Mouse (Mus musculus): Measurements from ENCODE around the gene Mrps34. TPM values are rescaled to one million over a fixed set of nuclear protein-coding genes. Genes with fewer than 3 reads are reported as not detected.

Gene Mrps34
- total RNA-seq (2021) = 147 and 189 TPM in 2 replicates
- long read RNA-seq, transcript Mrps34-201 (3 exons, 918 nt) = major isoform, 100 of 121 reads
- long read RNA-seq, transcript Mrps34-202 (2 exons, 899 nt) = minor isoform, 7 of 121 reads
- long read RNA-seq, partial matches to known transcripts = 1 of 121 reads
- long read RNA-seq, other reads (novel, unspliced or antisense) = 12 of 121 reads

DNA sequence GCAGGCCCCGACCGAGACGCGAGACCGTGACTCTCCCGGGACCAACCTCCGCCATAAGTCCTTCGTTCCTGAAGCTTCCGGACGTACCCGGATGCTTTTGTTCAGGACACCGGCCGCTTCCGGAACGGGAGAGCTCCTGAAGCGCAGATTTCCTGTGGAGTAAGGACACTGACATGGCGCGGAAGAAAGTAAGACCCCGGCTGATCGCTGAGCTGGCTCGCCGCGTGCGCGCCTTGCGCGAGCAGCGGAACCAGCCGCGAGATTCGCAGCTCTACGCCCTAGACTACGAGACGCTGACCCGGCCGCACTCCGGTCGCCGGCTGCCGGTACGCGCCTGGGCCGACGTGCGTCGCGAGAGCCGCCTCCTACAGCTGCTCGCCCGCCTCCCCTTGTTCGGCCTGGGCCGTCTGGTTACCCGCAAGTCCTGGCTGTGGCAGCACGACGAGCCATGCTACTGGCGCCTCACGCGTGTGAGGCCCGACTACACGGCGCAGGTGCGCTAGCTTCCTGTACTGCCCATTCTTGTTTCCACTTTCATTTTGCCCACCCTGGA is at the start of gene Mrps34, which contains the start of gene Eme2:
Gene Mrps34 (plus strand): TSS at position 122 of the 553 bp plus-strand sequence.
Gene Eme2 (minus strand): TSS at position 93 of the 553 bp plus-strand sequence.
- DNase-seq = peak; percentile 80

DNA sequence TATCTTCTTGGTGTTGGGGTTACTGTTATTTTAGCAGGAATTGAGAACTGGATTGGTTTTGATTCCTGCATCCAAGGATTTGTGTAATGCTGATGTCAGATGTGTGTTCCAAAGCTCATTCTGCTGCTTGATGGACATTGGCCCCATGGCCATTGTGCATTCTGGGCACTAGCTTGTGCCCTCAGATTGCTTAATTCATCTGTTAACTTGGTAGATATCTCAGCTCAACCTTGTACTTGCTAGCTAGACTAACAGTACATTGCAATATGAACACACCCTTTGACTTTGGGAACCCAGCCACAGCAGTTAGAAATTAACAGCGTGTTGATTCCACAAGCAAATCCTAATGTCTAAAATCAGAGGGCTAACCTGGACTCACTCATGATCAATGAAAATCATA is 47.5 kb upstream of the Mrps34 start:
- no peak for DNase-seq

DNA sequence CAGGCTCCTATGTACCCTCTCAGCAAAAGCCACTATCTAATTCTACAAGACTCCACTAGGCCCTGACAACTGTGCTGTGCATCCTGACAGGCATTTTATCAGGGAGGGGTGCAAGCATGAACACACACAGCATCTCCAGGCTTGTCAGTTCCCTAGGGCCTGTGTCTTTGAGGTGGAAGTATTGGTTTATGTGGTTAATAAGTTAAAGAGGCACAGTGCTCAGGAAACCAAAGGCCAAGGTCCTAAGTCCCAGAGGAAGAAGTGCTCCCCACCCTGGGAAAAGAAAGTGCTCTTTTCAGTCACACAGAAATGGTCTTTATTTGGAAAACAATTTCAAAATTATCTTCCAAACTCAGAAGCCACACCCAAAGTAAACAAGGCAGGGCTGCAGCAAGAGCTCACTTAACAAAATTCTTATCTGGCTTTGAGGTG is 46.3 kb upstream of the Mrps34 start:
- DNase-seq = no peak

DNA sequence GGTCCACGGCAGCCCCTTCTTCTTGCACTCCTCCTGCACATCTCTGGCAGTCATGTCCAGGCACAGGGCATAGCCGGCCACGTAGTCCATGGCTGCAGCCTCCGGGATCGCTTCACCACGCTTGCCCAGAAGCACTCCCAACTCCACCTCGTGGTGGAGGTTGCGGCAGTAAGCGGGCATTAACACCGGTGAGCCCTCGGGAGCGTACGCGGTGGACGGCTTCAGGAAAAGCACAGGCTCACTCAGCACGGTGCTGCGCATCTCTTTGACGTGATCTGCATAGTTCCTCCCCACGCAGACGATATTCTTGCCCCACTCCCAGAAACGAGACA is 45.2 kb upstream of the Mrps34 start:
- DNase-seq = no peak

DNA sequence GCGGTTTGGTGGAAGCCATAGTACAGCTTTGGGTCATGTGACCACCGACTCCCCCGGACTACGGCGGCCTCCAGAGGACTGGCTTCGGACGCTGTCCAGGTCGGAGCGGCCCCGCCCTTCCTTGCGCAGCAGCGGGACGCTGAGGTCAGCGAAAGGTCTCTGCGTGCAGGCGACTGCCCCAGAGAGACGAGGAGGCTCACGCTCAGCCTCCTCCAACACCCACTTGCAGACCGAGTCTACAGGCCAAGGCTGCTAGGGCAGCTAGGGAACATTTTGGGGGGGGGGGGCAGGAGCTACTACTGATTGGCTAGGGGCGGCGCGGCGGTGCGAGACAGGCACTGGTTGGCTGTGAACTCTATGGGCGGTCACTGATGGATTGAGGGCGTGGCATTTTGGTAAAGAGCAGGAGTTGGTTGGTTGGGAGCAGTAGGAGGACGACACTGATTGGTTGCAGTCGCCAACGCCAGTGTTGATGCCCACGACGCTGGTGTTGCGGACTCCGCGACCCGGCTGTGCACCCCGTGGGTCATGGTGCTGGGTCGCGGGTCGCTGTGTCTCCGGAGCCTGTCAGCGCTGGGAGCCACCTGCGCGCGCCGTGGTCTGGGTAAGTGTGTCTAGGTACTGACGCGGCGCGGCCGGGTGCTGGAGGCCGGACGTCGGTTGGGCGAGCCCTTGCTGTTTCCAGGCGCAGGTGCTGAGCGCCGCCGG is 44.7 kb upstream of the Mrps34 start, which contains the start of gene Fahd1:
Gene Fahd1 (minus strand): TSS at position 300 of the 708 bp plus-strand sequence.
- peak; percentile 91 for DNase-seq

DNA sequence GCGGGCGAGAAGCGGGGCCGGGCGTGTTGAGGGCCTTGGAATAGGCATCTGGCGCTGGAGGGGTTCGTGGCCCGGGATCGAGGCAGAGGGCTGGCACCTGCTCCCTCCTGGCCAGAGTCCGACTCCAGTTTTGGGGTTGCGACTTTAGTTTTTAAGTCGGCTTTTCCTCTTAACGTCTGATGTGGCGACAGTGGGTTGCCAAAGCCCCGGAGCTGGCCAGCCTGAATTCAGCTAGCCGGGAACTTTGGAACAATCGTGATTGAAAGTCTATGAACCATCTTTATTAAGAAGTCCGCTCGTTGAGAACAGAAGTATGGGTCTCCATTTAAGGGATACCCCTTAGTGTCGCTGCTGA is 44.2 kb upstream of the Mrps34 start:
- no peak for DNase-seq

DNA sequence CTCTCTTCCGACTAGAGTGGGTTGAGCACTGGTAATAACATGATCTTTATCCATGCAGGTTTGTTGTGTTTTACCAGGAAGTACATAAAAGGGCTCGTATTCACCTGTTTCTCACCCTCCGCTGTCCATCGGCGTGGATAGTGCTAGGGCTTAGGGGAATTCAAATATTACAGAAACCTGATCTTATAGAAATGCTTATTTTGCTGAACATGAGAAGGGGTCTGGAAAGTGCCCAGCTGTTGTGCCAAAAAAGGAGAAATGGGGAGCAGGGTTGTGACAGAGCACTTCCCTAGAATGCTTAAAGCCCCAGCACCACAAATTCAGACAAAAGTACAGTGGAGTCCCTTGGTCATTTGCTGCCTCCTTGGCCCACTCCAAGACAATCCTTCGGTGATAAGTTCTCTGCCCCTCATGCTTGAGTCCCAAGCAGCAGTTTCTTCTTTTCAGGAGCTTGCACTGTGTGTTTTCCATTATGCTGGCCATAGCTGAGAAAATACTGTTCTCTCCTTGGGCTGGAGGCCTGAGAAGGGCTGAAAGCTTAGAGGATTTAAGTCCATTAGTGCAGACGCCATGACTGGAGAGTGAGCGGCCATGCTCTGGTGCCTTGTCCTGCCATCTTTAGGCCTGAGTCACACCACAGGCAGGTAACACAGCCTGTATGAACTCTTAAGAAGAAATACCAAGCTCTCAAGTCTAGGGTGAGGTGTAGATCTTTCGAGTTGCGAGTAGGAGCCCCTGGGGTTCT is 43.4 kb upstream of the Mrps34 start:
- no peak for DNase-seq

DNA sequence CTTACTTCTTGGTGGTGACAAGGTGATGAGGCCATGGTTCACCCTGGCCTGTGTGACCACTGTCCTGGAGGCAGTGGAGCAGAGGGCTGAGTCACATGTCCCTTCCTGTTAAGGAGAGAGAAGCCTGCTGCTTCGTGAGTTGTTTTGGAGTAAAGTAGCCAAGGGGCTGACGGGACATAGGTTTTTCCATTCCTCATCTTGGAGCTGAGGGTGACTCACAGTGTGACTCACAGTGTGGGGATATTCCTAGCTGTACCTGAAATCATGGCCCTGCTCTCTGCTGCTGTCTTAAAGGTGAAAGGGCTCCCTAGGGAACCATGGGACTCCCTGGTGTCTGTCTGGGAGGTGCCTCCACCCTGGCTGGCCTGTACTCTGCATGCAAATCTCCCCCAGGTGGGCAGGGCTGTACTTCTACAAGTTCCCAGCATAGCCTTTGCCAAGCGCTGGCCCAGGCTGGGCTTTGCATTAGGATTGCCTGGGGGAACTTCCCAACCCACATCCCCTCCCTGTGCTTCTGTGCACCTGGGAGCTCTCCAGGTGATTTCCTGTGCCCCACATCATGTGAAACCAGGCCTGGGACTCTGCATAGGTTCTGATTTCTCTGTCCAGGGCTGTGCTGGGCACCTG is 39.0 kb upstream of the Mrps34 start:
- no peak for DNase-seq

DNA sequence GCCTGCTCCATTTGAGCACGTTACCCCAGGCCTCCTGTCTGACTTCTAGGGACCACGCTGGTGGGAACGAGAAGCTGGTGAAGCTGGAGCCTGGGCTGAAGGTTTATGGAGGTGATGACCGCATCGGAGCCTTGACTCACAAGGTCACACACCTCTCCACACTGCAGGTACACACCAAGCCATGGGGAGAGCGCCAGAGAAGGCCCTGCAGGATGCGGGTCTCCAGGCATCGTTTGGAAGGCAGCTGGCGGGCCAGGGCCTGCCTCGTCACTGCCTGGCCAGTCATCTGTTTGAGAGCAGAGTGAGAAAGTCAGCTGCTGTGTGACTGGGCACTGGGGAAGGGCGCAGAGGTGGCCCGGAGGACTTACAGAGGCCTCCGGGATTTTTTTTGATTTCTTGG is 38.3 kb upstream of the Mrps34 start:
- DNase-seq = no peak

DNA sequence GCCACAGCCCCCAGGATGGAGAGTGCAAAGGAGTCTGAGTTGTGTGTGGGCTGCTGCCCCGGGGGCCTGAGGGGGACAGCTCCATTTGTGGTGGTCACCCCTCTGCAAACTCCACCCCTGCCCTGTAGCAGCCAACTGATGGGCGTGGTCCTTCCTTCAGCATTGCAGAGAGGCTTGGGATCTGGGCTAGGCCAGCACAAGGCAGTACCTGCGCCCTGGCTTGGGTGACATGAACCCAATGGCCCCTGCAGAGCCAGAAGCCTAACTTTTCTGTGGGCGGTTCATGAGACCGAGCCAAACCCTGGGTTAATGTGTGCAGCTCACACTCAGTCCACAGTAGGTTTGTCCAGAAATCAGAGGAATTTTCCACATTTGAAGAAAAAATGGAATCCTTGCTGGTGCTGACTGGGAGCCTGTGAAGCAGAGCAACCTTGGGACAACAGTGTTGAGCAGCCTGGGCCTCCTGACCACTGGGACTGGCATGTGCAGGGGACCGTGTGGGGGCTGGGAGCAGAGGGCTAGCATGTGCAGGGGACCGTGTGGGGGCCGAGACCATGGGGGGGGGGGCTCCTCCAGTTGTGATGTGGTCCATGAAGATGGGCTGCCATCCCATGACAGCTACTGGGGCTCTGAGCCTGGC is 37.0 kb upstream of the Mrps34 start:
- DNase-seq = no peak

DNA sequence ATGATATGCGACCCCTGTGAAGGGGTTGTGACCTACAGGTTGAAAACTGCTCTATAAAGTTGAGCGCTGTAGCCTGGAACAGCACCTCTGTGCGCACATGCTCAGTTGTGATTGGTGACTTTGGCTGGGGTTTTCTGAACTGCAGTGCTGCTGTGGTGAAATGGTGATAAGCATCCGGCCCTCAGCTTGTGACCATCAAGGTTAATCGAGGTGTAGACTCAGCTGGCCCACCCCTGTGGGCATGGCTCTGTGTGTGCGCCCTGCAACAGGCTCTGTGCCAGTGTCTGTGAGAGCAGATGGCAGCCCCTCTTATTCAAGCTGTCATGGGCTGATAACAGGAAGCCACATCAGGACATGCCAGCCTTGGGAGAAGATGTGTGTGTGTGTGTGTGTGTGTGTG is 35.9 kb upstream of the Mrps34 start:
- no peak for DNase-seq

DNA sequence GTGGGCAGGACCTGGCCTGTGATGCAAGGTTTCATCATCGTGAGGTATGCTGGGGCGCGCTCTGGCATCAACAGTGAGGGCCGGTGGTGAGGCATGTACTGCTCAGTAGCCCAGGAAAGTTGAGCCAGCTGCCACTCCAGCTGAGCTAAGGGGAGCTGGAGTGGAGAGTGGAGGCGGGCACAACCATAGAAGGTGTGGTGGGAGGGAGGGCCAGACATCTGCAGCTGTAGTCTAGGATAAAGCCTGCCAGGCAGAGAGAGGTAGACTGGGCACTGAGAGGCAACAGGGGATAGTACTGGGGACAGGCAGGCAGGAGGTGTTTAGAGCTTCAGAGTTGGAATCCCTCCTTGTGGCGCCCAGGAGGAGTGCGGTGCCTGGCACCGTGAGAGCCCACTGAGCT is 34.8 kb upstream of the Mrps34 start:
- no peak for DNase-seq

DNA sequence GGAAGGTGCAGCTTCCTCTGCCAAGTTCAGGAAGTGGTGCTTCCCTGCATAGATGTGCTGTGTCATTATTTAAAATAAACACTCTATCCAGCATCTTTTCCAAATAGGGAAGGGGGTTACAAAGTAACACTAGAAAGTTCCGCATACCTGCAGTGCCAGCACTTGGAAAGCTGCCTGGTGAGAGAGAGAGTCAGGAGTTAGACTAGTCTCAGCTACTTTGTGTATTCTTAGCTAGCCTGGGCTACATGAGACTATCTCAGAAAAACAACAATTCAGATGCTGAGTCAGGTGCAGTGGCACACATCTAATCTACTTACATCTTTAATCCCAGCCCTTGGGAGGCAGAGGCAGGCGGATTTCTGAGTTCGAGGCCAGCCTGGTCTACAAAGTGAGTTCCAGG is 33.1 kb upstream of the Mrps34 start:
- DNase-seq = no peak

DNA sequence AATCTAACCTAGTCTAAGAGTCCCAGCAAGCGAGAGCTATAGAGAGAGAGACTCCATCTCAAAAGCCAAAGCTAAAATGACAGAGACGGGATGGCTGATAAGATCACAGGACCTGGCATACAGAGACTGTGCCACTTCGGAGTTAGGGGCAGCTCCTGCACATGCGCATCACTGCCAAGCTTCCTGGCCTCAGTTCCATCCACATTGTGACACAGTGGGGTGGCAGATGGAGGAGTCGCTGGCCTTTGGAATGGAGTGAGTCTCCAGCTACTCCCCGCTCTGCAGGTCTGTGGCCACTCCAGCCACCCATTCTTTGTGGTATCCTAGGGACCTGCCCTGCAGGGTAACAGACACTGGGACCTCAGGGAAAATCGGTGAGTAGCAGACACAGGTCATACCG is 29.1 kb upstream of the Mrps34 start, which contains the start of gene Igfals:
Gene Igfals (plus strand): TSS at position 222 of the 400 bp plus-strand sequence.
- DNase-seq = no peak

DNA sequence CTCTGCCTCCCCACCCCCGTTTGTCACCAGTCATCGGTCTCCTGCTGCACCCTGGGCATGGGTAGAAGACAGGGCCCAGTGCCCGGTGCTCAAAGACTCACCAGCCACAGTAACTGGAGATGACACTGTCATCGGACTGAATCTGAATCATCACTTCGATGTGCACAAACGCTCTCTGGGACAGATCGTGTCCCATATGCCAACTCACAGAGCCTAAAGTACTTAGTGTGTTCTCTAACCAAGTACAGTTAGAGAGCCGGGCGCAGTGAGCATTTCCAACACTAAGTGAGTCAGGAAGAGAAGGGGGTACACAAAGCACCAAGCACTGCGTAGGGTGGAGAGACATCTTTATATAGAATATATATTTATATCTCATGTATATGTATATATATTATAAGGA is 27.0 kb upstream of the Mrps34 start:
- no peak for DNase-seq

DNA sequence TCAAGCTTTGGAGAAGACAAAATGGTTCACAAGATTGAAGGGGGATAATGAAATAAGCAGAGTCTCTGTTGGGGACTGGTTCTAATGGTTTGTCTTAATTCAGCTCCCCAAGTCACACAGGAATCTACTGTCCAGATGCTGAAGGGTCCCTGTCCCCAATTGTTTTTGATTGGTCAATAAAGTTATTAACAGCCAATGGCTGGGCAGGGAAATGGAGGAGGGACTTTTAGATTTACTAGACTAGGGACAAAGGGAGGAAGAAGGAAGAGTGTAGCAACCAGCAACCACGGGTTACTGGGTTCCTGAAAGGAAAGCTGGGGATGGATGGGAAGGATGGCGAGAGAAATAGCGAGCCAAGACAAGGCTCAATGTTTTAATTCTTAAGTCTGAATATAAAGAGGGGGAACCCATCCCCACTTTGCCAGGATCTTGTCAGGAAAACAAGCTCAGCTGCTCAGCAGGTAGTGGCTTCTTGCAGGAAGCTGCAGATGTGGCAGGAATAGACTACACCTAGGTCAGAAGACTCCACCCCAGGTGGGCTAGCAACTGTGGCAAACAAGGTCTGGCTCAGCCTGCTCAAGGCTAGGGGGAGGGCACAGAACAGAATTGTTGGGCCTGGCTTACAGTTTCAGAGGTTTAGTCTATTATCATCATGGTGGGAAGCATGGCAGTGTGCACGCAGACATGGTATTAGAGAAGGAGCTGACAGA is 21.1 kb upstream of the Mrps34 start:
- no peak for DNase-seq

DNA sequence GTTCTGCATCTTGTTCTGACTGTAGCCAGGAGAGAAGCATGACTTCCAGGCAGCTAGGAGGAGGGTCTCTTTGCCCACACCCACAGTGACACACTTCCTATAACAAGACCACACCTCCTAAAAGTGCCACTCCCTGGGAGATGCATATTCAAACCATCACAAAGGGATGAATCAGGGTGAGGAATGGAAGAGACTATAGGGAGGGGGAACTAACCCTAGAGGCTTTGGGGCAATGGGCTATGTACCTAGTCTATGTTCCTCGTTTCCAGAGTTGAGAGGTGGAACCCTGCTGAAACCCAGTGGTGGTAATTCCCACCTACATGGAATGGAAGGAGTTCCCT is 20.5 kb upstream of the Mrps34 start:
- DNase-seq = no peak

DNA sequence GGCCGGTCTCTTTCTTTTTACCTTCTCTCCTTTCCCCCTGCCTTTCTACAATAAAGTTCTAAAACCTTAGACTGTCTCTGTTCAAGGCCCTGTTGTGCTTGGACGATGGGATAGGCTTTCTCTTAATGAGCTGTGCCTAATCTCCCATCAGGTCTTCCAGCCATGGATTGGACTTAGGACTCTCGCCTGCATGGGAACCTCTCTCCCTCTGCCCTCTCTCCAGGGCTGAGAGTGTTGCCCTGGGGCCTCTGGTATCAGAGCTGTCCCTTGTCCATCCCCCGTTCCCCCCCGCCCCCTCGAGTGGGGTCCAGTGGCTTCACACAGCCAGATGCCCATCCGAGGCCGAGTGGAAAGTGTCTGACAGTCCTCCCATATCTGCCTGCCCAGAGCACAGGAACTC is 19.9 kb upstream of the Mrps34 start:
- DNase-seq = no peak

DNA sequence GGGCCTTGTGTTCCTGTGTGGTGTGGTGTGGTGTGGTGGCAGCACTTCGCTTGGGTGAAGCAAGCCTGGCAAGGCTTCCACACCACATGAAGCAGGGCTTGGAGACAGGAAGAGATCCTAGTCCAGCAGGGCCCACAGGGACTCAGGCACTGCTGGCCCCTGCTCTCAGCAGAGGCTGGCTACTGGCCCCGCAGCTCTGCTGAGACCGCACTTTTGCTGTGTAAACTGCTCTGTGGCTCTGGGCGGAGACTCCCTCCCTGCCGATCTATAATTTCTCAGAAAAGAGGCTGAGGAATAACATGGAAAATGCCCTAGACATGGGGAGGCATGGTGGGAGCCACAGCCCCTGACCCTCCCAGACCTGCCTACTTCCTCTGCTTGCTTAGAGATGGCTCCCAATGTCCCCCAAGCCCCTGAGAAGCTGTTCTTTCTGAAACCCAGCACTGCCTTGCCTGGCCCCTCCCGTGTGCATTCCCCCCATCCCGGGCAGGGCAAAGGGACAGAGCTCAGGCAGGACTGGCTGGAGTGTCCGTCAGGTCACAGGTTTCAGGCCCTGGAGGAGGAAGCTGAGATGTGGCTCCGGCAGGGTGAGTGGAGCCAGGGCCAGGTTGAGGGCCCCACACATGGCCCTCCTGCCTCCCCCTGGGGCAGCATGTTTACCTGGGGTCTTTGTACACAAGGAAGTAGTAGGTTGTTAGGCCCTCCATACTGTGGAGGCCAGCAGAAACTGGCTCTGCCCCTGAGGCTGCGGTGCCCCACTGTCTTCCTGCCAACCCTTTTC is 17.4 kb upstream of the Mrps34 start:
- no peak for DNase-seq

DNA sequence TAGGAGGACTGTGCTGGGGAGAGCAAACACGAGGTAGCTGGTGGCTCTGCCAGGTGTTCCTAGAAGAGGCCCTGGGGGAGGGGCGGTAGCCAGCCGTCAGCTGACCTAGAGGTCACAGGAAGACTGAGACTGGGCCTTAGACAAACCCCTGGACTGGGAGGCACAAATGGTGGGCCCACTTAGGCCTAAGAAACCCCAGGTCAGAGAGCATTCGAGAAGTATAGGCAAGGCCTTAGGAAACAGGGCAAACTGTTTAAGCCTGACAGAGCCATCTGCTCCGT is 16.9 kb upstream of the Mrps34 start:
- DNase-seq = no peak

DNA sequence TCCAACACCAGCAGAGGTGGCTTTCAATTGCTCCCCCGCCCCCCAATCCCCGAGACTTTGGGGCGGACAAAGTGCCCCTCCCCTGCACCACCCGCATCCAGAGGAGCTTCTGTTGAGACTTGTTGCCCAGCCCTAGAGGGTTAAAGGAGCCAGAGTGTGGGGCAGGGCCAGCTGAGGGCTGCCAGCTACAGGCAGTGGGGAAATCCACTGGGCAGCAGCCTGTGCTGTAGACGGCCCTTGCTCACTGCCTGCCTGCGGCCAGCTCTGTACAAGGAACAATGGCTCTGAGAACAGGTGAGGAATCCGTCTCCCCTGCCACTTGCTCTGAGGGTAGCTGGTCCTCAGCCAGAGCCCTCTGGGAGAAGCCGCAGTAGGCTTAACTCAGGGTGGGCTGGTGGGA is 16.4 kb upstream of the Mrps34 start:
- no peak for DNase-seq
